Mouse (Mus musculus) right cerebral cortex, postnatal 25 days (tissue): ENCODE measurements around the gene Cdipt.

Experiments used
- DNase-seq: peaks from one replicate; pipeline ENCODE4 v3.0.0; 2022

The Cdipt gene

DNA sequence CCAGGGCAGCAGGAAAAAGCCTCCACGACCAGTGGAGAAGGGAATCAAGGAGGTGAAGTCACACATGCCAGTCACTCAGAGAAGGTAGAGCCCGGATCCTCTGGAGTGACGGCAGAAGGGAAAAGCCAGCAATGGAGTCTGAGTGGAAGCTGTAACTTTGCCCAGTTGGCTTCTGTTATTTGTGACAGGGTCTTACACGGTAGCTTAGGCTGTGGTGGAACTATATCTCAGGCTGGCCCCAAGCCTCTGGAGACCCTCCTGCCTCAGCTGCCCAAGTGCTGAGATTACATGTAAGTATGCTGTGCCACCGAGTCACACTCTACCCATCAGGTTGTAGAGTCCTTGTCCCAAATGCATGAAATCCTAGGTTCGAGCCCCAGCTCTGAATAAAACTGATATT lies 37.7 kb downstream of the Cdipt start:
- DNase-seq: no peak

DNA sequence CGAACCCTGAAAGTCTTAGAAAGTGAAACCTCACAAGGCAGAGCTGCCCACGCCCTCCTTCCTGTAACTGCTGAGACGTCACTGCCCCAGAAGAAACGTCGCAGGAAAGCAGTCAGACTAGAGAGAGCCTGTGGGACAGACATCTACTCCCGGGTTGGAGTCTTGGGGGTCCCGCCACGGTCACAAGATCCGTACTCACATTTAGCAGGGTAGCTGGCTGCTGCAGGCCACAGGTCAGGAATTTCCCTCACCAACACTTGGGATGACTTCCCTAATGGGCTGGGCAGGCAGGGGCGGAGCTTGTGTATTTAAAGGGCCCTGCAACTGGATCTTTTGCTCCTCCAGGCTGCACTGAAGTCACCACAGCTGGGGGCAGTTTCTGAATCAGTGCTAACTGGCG lies 38.6 kb downstream of the Cdipt start, which contains the start of gene Mvp:
TSS of gene Mvp (minus strand) at position 302 of the 400 bp plus-strand sequence.
- no peak for DNase-seq

DNA sequence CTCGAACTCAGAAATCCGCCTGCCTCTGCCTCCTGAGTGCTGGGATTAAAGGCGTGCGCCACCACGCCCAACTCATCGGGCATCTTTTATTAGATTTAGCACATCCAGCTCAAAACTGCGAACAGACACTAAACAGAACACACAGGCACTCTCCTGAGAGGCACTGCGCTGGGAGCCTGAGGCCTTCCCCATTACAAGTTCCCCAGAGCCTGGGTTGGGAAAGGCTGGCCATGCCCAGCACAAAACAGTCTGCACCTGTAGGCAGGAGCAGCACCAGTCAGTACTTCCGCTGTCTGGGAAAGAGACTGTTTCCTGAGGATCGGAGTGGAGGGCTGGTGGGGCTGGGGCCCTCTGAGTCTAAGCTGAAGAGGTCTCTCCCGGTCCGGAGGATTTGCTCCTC lies 39.3 kb downstream of the Cdipt start:
- no peak for DNase-seq

DNA sequence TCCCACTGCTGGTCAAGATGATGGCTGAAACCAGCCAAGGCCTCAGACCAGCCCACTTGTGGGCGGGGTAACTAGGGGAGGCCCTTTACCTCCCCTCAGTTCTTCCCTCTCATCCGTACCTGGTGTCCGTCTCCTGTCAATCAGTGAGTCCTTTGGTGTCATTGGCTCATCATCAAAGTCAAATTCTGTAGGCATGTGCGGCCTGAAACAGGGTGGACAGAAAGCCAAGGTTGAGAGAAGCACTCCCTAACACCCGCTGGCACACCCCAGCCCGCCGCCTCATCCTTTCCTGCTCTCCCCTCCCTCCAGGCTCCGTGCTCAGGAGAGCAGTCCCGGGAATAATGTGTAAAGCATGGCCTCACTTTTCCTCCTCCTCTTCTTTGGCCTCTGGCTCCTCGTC lies 40.4 kb downstream of the Cdipt start:
- DNase-seq: no peak

DNA sequence TGATC lies 40.6 kb downstream of the Cdipt start, which contains the start of gene Pagr1b:
TSS of gene Pagr1b (minus strand) at position 4 of the 5 bp plus-strand sequence.
- DNase-seq: no peak

DNA sequence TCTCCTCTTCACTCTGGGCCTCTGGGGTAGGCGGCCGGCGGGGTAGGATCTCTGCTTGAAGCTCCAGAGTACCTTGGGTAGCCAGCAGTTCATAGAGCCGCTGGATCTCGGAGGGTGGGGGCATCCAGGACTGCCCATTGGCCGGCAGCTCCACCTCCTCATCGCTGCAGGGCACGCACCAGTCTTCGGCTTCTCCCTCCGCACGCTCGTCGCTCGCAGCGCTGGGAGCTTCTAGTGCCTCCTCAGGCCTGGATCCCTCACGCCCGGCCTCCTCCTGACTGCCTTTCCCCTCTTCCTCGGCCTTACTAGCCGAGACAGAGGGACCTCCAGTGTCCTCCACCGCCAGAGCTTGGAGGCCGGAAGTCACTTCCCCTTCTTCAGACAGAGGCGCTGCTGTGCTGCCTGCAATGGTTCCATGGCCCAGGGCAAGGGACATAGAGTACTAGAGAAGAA lies 40.8 kb downstream of the Cdipt start:
- DNase-seq: no peak

DNA sequence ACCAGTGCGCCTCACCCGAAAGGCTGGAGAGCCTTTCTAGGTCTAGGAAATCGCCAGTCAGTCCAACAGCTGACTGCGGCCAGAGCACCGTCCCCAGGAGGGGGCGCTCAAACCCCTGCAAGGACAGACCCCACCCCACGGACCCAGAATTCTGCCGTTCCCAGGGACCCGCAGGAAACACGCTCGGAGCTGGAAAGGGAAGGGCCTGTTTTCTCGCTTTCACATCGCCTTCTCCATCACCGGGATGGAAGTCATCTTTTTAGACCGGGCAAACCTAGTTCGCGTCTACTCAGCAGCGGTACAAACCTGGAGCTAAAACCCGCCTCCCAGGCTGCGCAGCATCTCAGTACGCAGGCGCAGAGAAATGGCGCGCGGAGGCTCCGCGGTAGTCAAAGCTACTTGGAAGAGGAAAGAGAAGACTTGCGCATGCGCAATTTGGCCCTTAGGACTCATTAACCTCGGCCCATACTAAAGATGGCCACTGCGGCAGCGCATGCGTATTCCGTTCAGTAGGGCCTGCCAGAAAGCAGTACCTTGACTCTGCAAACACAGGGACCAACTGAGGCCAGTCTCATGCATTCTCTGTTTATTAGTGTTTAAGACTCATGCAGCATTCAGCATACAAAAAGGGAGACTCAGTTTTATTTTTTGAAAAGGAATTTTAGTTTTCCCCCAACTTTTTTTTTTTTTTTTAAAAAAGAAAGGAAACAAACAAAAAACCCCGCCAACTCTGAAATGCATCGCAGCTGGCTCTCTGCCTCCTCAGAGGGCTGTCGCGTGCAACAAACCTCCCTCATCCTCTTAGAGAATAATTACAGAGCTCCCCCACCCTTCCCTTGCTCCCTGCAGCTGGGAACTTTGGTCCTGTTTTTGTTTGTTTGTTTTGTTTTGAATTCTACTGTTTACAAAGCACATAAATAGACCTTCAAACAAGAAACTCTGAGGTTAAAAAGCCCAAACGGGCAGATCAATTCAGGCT lies 41.5 kb downstream of the Cdipt start, which contains the start of gene Pagr1a:
TSS of gene Pagr1a (minus strand) at position 382 of the 979 bp plus-strand sequence.
- DNase-seq: peak; percentile 95

DNA sequence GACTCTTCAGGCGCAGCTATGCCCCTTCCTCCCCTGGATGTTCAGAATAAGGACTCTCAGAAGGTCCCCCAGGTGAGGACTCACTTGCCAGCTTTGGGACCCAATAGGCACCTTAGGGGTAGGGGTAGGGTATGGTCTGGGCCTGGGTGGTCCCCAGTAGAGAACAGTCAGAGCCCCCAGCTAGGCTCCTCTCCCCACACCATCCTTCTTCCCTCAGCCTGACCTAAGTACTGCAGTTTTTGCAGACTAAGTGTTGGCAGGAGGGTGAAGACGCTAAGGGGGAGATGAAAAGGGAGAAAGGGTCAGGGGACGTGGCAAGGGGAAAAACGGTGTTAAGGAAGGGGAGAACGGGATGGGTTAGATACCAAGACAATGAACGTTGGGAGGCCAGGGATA lies 42.2 kb downstream of the Cdipt start:
- no peak for DNase-seq

DNA sequence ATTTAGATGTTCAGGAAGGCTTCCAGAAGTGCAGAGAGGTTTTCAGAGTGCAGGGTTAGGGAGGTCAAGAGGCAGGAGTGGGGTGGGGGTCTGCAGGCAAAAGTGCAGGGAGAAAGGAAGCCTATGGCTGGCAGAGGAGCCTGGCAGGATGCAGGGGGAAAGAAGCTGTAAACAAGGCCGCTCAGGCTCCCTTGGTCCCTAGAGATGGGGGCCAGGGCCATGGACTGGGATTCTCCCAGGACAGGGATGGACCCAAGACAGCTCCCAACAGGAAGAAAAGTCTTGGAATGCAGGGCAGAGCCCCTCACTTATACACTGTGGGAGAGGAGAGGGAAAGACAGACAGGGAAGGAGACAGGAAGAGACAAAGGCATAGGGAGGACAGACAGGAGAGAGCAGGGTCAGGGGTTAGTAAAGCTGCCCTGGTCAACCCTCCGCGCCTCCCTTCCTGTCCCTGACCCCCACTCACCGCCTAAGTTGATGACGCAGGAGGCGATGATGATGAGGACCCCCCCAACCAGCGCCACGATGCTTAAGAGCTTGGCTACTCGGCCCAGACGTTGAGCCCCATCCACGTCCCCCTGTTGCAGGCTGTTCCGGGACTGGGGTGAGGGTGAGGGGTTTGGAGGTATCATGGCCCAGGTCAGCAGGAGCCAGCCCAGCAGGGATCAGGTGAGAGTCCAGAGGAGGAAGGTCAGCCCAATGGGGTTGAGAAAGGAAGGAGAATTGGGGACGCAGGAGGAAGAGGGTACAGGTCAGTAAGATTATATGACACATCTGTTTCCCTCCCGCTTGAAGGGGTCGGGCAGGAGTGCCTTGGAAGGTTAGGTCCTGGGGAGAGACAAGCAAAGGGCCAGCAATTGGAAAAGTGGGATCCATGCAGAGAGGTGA lies 42.9 kb downstream of the Cdipt start:
- DNase-seq: no peak

DNA sequence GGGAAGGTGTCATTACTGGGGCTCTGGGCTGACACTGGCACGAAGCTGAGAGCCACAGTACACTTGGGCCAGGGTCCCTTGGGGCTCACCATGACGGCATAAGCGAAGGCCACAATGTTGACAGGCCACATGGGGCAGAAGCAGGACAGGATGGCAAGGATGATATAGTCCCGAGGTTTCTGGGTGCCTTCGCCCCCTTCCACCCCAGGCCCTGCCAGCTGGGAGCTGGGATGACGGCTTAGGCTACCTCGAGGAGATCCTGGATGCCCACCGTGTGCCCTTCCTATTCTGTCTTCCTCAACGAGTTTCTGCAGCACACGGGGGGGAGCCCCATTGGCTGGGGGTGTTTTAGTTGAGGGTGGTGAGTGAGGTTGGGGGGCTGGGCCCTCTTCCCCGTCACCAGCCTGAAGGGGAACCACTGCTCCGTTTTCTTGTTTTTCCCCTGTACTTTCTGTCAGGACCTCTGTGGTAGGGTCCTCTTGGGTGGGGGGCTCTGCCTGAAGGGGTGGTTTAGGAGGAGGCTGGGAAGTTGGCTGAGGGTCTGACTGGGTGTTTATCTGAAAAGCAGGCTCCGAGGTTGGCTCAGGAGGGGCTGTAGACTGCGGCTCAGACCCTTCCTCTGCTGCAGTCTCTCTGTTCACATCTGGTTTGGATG lies 43.7 kb downstream of the Cdipt start:
- no peak for DNase-seq

DNA sequence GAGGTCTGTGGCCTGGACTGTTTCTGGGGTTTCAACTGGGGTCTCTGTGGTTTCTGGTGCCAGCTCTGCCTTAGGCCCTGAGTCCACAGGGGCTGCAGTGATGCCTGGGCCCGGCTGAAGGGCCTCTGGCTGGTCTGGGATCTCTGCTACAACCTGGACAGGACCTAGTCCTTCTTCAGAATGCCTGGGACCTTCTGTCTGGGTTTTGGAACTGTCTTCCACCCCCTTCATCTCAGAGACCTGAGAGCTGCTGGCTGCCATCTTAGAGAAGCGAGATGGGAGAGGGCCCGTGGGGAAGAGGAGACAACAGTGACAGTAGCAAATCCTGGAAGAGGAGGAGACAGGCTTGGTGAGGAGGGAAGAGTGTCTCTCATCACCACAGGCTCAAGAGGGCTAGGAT lies 44.3 kb downstream of the Cdipt start:
- no peak for DNase-seq

DNA sequence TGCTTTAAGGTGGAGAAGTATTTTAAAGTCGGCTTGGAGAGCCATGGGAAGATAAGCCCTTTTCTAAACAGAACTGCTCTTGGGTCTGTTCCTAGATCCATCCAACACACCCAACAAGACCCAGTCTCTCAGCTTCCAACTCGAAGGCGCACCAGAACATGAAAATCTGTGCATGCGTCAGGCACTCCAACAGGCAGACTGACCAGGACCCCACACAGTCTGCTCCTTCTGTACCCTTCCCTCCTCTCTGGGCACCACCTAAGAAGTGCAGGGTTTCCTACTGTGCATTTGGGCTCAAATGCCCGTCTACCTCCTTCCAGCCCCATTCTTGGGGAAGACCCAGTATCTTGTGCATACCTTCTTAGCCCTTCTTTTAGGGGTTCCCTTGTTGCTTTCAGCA lies 44.8 kb downstream of the Cdipt start:
- DNase-seq: no peak

DNA sequence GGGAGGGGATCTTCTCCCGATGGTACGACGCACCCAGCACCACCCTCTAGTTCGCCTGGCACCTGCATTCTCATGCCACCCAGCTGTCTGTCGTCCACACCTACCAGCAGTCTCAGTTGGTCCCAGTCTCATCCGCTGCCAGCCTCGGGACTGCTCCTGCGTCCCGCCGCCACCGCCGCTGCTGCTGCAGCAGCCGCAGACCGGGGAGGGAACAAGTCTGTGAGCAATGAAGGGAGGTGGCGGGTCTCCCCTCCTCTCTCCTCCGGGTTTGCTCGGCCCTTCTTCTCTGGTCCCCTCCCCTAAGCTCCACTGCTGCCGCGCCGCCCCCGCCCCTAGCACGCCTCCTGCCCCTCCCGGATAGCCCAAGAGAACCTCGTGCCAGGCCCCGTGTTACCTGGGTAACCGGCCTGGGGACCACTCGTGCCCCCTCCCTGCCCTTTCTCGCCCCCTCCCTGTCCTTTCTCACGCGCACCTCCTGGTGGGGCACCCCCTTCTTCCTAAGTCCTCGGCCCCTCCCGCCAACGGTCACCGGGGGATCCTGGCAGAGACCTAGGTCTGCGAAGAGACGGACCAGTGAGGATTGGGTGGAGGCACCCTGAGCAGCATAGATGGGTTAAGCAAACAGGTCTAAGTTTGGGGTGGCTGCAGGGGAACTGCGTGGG lies 45.3 kb downstream of the Cdipt start, which contains the start of the genes Gm42742 and Prrt2:
TSS of gene Gm42742 (minus strand) at position 197 of the 662 bp plus-strand sequence.
TSS of gene Prrt2 (minus strand) at position 311 of the 662 bp plus-strand sequence.
- DNase-seq: peak; percentile 73

DNA sequence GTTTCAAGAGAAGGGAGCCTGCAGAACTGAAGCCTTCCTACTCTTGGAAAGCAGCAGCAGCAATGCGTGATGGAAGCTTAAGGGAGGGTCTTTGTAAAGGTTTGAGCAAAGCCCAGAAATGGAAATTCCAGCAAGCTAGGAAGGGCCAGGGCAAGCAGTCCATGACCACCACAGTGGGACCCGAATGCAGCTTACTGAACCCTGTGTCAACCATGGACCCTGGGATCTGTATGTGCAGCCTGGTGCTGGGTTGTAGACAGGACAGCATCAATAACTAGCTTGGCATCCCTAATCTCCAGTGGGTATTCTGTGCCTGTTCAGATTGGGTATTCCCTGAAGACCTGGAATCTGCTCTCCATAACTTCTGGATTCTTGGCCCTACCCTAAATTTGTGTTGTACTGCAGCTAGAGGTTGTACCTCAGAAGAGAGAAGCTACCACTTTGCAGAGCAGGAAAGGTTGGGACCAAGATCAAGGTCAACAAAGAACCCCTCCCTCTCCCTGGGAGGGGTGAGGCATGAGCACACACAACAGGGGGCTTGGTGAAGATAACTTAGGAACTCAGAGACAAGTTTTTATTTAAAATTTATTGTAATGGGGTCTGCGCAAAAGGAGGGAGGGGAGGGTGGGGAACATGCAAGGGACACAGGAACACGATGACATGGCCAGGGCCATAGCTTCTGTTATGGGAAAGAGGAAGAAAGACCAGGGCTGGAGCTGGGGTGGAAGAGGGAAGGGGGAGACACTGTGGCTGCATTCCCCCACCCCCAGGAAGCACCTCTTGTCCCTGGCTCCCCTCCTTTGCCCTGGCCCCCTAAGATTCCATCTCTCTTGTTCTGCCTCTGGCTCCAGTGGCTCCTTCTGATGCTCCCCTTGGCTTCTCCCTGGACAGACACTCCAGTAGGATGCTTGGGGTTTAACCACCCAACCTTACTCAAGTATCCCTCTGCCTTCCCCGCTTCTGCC lies 46.1 kb downstream of the Cdipt start:
- no peak for DNase-seq

DNA sequence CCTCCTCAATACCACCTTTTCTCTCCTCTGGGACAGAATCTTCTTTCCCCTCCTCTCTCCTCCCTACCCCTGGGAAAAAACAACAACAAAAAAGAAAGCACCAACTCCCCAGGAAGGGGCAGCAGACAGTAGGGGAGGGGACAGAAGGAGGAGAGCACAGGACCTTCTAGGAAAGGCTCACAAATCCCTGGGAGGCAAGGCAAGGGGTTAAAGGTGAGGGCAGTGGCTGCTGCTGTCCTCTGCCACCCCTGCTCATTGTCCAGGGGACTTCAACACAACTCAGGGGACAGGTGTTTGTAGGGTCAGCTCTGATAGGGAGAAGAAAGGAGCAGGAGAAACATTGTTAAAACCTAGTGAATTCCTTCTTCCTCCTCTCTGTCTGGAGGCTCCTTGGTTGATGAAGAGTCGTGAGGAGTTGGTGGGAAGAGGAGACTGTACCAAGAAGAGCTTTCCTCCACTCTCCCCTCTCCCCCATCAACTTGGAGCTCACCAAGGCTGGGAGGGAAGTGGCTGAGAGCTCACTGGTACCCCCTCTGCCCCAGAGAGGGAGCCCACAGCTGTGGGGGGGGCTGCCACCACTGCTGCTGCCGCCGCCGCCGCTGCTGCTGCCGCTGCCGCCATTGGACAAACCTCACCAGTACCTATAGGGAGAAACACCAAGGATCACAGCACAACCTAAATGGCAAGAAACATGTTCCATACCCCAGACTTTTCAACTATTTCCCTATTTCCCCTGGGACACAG lies 47.0 kb downstream of the Cdipt start:
- no peak for DNase-seq

DNA sequence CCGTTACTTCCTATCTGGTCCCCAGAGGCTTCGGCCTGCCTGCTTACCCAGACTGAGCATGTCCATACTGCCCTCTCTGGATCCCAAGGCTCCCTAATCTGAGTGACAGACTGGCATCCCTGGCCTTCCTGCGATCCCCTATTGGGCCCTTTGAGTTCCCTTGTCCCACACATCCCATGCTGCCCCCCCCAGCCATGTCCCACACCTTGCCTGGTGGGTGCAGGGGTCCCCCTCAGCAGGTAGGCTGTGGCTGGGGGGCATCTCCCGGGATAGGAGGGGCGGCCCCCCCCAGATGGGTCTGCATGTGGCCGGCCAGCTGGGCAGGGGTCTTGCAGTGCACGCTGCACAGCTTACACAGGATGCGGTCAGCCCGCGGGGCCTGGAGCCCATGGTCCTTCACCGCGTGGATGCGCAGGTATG lies 47.6 kb downstream of the Cdipt start:
- no peak for DNase-seq

DNA sequence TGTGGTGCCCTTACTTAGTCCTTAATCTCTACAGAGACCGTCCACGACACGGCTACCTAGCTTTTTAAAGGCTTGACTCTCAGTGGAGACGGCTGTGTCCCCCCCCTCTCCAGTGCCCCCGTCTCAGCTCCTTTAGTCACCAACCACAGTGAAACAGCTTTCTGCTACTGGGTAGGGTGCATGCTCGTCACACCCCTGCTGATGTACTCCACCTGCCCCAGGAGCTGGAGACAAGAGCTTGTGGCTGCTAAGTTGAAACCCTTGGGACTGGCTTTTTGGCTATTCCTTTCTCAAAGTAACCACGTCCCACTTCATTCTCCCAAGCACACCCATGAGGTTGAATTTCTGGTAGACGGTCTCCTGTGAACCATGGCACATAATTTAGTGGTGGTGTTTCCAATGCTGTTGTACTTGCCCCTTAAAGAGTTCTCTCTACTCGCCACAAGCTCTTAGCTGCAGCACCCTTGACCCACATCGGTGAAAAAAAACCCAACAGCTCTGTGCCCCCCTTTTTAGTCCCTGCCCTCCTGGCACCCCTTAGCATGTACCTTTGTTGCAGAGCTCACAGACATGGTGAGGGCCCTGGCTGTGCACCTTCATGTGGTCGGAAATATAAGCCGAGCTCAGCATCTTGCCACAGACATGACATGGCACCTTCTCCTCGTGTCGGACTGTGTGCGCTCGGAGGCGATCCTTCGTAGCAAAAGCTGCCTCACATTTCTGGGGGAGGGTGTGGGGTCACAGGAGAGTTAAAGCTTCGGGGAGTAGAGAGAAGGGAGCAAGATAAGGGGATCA lies 48.4 kb downstream of the Cdipt start:
- no peak for DNase-seq

DNA sequence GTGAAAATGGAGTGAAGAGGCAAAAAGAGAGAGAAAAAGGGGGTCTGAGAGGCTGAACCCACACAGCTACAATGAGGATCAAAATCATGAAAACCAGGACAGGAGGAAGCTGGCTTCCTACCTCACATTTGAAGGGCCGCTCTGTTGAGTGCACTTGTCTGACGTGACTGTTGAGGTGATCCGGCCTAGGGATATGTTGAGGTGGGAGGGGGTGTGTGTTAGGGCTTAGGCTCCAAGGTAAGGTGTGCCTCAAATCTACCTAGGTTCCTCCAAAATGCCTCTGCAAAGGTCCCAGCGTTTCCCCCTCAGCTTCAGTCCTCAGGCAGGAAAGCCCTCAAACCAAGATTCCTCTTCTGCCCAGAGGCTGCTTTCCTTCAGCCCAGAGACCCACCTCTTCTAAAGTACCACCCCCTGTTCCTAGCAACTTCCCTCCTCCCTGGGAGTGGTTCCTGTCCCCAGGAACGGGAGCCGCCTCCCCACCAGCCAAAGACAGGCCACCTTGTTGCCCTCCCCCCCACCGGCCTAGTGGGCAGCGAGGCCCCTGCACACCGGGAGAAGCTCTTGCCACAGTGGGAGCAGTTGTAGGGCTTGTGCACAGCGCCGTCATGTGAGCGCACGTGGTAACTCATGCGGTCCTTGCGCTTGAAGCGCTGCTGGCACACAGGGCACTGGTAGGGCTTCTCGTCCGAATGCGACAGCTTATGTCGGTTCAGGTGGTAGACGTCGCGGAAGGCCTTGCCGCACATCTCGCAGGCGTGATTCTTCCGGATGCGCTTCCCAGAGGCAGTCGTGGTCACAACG lies 49.2 kb downstream of the Cdipt start:
- peak; percentile 85 for DNase-seq

DNA sequence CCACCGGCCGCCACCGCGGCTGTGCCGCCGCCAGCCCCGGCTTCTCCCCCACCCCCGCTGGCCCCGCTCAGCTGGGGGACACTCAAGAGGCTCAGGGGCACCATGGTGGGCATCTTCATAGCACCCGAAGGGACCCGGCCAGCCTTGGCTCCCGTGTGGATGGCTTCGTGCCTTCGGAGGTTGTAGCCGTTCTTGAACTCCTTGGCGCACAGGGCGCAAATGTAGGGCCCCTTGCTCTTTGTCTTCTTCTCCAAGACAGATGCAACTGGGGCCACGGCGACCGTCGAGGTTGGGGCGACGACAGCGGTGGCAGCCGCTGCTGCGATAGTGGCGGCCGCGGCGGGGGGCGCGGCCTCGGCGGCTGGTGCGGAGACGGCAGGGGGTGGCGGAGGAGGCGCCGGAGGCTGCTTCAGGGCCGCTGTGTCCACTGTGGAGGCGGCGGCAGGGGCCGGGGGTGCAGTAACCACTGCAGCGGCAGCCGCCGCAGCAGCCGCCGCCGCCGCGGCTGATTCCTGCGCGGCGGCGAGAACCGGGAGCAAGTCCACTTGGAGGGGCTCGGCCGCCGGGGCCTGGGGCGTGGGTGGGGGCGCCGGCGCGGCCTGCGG lies 49.9 kb downstream of the Cdipt start:
- DNase-seq: no peak
